ENCODE assay signal across 10 mouse cellular contexts in genomic region chr11:32216851-32217250, GRCm38 (mm10). TPM values are rescaled to one million over a fixed set of nuclear protein-coding genes. Genes with fewer than 3 reads are reported as not detected.
A peak's percentile ranks its signal among the peaks of the same experiment; 100 is the strongest.
DNase-seq lines count a peak whose midpoint lies in the region; ATAC-seq and TF ChIP-seq lines count a peak whose summit lies in the region.
"Had no signal": no experiment of that assay in that cellular context is flagged by ENCODE, and none has a peak within 500 bp of the region (broad histone marks: within the 10 kb centered on the region; RNA-seq: fewer than 3 reads in every experiment).

No protein-coding gene starts in this region.

- no peak overlapping the region for H3K27ac ChIP-seq in left cerebral cortex, adult 2 months
- H3K27ac ChIP-seq in limb, embryonic 10.5 days: peak overlapping the region; percentile 50; the same call in 1 of the 2 replicates
- H3K27ac ChIP-seq in midbrain, embryonic 14.5 days (replicated peaks; ENCODE audit: low read depth, low read length): no peak overlapping the region
- H3K27ac ChIP-seq in stomach, postnatal 0 days (replicated peaks): no peak overlapping the region
- H3K27ac ChIP-seq: embryonic facial prominence, embryonic 15.5 days; lung, embryonic 15.5 days had no signal

- no peaks in the 10 kb centered on the region for H3K9me3 ChIP-seq in limb, embryonic 10.5 days (replicated peaks)
- H3K9me3 ChIP-seq in midbrain, embryonic 14.5 days (ENCODE audit: control insufficient read depth, low read length): no peaks in the 10 kb centered on the region
- H3K9me3 ChIP-seq in stomach, postnatal 0 days (ENCODE audit: control insufficient read depth, low read length): no peaks in the 10 kb centered on the region
- H3K9me3 ChIP-seq: embryonic facial prominence, embryonic 15.5 days; lung, embryonic 15.5 days had no signal

- DNase-seq in left cerebral cortex, adult 2 months (ENCODE audit: extremely low spot score in 1 of 2, low spot score in 2 of 2): peak in 1 of 2 experiments; percentile 73
- no peak for DNase-seq in left cerebral cortex, adult 8-10 months (ENCODE audit: low spot score in 2 of 2)
- peak; percentile 92 for DNase-seq in R1 (ENCODE audit: low read depth, low spot score)
- DNase-seq in cerebellum, postnatal 14 days: peak; percentile 88 to 93
- DNase-seq in heart, adult 8-10 months (ENCODE audit: low spot score): peak; percentile 72
- DNase-seq in limb, embryonic 10.5 days (ENCODE audit: low spot score): peak; percentile 78
- DNase-seq in midbrain, embryonic 14.5 days: peak; percentile 92
- peak; percentile 79 for DNase-seq in stomach, postnatal 0 days (ENCODE audit: low spot score)

- intact Hi-C loops in left cerebral cortex, adult 2 months (cut with DNase I): loop anchor here (1.0 to 2.0 kb wide), 2 partner anchors 21 to 104 kb away; no protein-coding TSS in a partner anchor

- ATAC-seq in midbrain, embryonic 14.5 days (ENCODE audit: low FRiP score, low TSS enrichment): no peak
- peak; percentile 53 for ATAC-seq in stomach, postnatal 0 days (ENCODE audit: low FRiP score, low TSS enrichment)

- no peak overlapping the region for H3K4me3 ChIP-seq in left cerebral cortex, adult 2 months
- H3K4me3 ChIP-seq in limb, embryonic 10.5 days: no peak overlapping the region
- H3K4me3 ChIP-seq in midbrain, embryonic 14.5 days (replicated peaks; ENCODE audit: low read depth, low read length): no peak overlapping the region
- H3K4me3 ChIP-seq in stomach, postnatal 0 days (ENCODE audit: low read depth, low read length): no peak overlapping the region
- H3K4me3 ChIP-seq: embryonic facial prominence, embryonic 15.5 days; lung, embryonic 15.5 days had no signal

- H3K36me3 ChIP-seq in limb, embryonic 10.5 days: peaks cover 42% of the 10 kb centered on the region
- H3K36me3 ChIP-seq in midbrain, embryonic 14.5 days (ENCODE audit: control insufficient read depth, insufficient read depth, low read length): 0 out of 2 replicates have a peak, but pooled peaks cover 2% of the 10 kb centered on the region
- peaks cover 12% of the 10 kb centered on the region; the same call in 1 of the 2 replicates for H3K36me3 ChIP-seq in stomach, postnatal 0 days (ENCODE audit: control insufficient read depth, insufficient read depth, low read length)

- no peaks in the 10 kb centered on the region for H3K27me3 ChIP-seq in limb, embryonic 10.5 days (ENCODE audit: low read depth, poor library complexity, severe bottlenecking)
- no peaks in the 10 kb centered on the region; the same call in 1 of the 2 replicates for H3K27me3 ChIP-seq in midbrain, embryonic 14.5 days (ENCODE audit: control insufficient read depth, insufficient read depth, low read length)
- no peaks in the 10 kb centered on the region for H3K27me3 ChIP-seq in stomach, postnatal 0 days (ENCODE audit: control insufficient read depth, insufficient read depth, low read length)
- H3K27me3 ChIP-seq: embryonic facial prominence, embryonic 15.5 days; lung, embryonic 15.5 days had no signal

- peak; percentile 75 for TF ChIP-seq CTCF in left cerebral cortex, adult 2 months (IDR thresholded peaks at IDR 0.05)
- TF ChIP-seq CTCF in stomach, postnatal 0 days (IDR thresholded peaks at IDR 0.05; ENCODE audit: low read depth): peak; percentile 93

- 29% methylated on average over 8 of the region's 8 CpGs for WGBS in limb, embryonic 10.5 days
- 22% methylated on average over 8 of the region's 8 CpGs for WGBS in midbrain, embryonic 14.5 days
- WGBS in stomach, postnatal 0 days: 23% methylated on average over 8 of the region's 8 CpGs

- no peak for TF ChIP-seq EP300 in stomach, postnatal 0 days (optimal IDR thresholded peaks at IDR 0.05)

- H3K4me2 ChIP-seq in midbrain, embryonic 14.5 days (ENCODE audit: low read length): no peak overlapping the region
- no peak overlapping the region for H3K4me2 ChIP-seq in stomach, postnatal 0 days (replicated peaks; ENCODE audit: low read depth)
- H3K4me2 ChIP-seq: embryonic facial prominence, embryonic 15.5 days; lung, embryonic 15.5 days had no signal

- H3K9ac ChIP-seq in midbrain, embryonic 14.5 days (replicated peaks; ENCODE audit: low read length): no peak overlapping the region
- H3K9ac ChIP-seq in stomach, postnatal 0 days (ENCODE audit: low read length): no peak overlapping the region
- H3K9ac ChIP-seq: embryonic facial prominence, embryonic 15.5 days; lung, embryonic 15.5 days had no signal

- peaks cover 29% of the 10 kb centered on the region for H3K4me1 ChIP-seq in limb, embryonic 10.5 days
- 0 out of 2 replicates have a peak, but pooled peaks cover 3% of the 10 kb centered on the region for H3K4me1 ChIP-seq in midbrain, embryonic 14.5 days (ENCODE audit: control insufficient read depth, insufficient read depth, low read length)
- no peaks in the 10 kb centered on the region for H3K4me1 ChIP-seq in stomach, postnatal 0 days (replicated peaks; ENCODE audit: control insufficient read depth, insufficient read depth)

RNA-seq across cellular contexts. Expression of gene Rhbdf1, which starts 5.2 kb away (rescaled TPM):
- total RNA-seq in left cerebral cortex, adult 2 months (2021): 10 to 100 TPM; 13.9 to 14.4 TPM
- total RNA-seq in left cerebral cortex, adult 8-10 months (2022): 10 to 100 TPM in 2 of 4 experiments, 1 to 10 TPM in 2; 8.4 to 14.2 (median 10.1) TPM
- 10 to 100 TPM; 20.4 to 26.8 (median 23.0) TPM for total RNA-seq in heart, adult 8-10 months (2022)
- 28.1 and 31.1 TPM in 2 replicates for polyA plus RNA-seq in limb, embryonic 10.5 days (2016; fragmentation: Nextera tagmentation; extraction: Ambion mirVana)
- polyA plus RNA-seq in midbrain, embryonic 14.5 days (2014; fragmentation: Nextera tagmentation; extraction: Ambion mirVana): 15.3 and 17.5 TPM in 2 replicates
- polyA plus RNA-seq in stomach, postnatal 0 days (2015; fragmentation: Nextera tagmentation; extraction: Ambion mirVana): 35.8 and 38.5 TPM in 2 replicates

RNA-seq across cellular contexts. Expression of gene Mpg, which starts 9.5 kb away (rescaled TPM):
- total RNA-seq in left cerebral cortex, adult 2 months (2021): 10 to 100 TPM; 17.5 to 19.1 TPM
- 10 to 100 TPM; 19.3 to 22.4 (median 20.9) TPM for total RNA-seq in left cerebral cortex, adult 8-10 months (2022)
- 1 to 10 TPM; 5.5 to 7.7 (median 6.2) TPM for total RNA-seq in heart, adult 8-10 months (2022)
- 36.2 and 45.2 TPM in 2 replicates for polyA plus RNA-seq in limb, embryonic 10.5 days (2016; fragmentation: Nextera tagmentation; extraction: Ambion mirVana)
- polyA plus RNA-seq in midbrain, embryonic 14.5 days (2014; fragmentation: Nextera tagmentation; extraction: Ambion mirVana): 37.4 and 37.7 TPM in 2 replicates
- 19.9 and 22.1 TPM in 2 replicates for polyA plus RNA-seq in stomach, postnatal 0 days (2015; fragmentation: Nextera tagmentation; extraction: Ambion mirVana)

RNA-seq across cellular contexts. Expression of gene Snrnp25, which starts 11.6 kb away (rescaled TPM):
- 10 to 100 TPM; 19.2 to 24.6 TPM for total RNA-seq in left cerebral cortex, adult 2 months (2021)
- total RNA-seq in left cerebral cortex, adult 8-10 months (2022): 10 to 100 TPM; 20.8 to 22.5 (median 22.0) TPM
- total RNA-seq in heart, adult 8-10 months (2022): 10 to 100 TPM in 3 of 4 experiments, 1 to 10 TPM in 1; 9.7 to 14.0 (median 11.8) TPM
- polyA plus RNA-seq in limb, embryonic 10.5 days (2016; fragmentation: Nextera tagmentation; extraction: Ambion mirVana): 115 and 121 TPM in 2 replicates
- polyA plus RNA-seq in midbrain, embryonic 14.5 days (2014; fragmentation: Nextera tagmentation; extraction: Ambion mirVana): 46.7 and 54.9 TPM in 2 replicates
- 50.5 and 54.3 TPM in 2 replicates for polyA plus RNA-seq in stomach, postnatal 0 days (2015; fragmentation: Nextera tagmentation; extraction: Ambion mirVana)

RNA-seq across cellular contexts. Expression of gene Il9r, which starts 16.8 kb away (rescaled TPM):
- total RNA-seq in left cerebral cortex, adult 2 months (2021): not detected
- total RNA-seq in left cerebral cortex, adult 8-10 months (2022): not detected
- under 1 TPM in 3 of 4 experiments, not detected in 1; 0.05 to 0.40 (median 0.09) TPM for total RNA-seq in heart, adult 8-10 months (2022)
- not detected in 2 replicates for polyA plus RNA-seq in limb, embryonic 10.5 days (2016; fragmentation: Nextera tagmentation; extraction: Ambion mirVana)
- not detected in 2 replicates for polyA plus RNA-seq in midbrain, embryonic 14.5 days (2014; fragmentation: Nextera tagmentation; extraction: Ambion mirVana)
- 0.02 TPM in 1 of 2 replicates, not detected in the other for polyA plus RNA-seq in stomach, postnatal 0 days (2015; fragmentation: Nextera tagmentation; extraction: Ambion mirVana)

RNA-seq across cellular contexts. Expression of gene Nprl3, which starts 50.7 kb away (rescaled TPM):
- 10 to 100 TPM; 45.2 to 52.2 TPM for total RNA-seq in left cerebral cortex, adult 2 months (2021)
- 10 to 100 TPM; 55.3 to 63.7 (median 60.5) TPM for total RNA-seq in left cerebral cortex, adult 8-10 months (2022)
- 10 to 100 TPM; 27.3 to 29.9 (median 28.3) TPM for total RNA-seq in heart, adult 8-10 months (2022)
- polyA plus RNA-seq in limb, embryonic 10.5 days (2016; fragmentation: Nextera tagmentation; extraction: Ambion mirVana): 43.7 and 51.8 TPM in 2 replicates
- 33.6 and 36.9 TPM in 2 replicates for polyA plus RNA-seq in midbrain, embryonic 14.5 days (2014; fragmentation: Nextera tagmentation; extraction: Ambion mirVana)
- 28.0 and 28.2 TPM in 2 replicates for polyA plus RNA-seq in stomach, postnatal 0 days (2015; fragmentation: Nextera tagmentation; extraction: Ambion mirVana)

Comparison
In these comparisons a context has a peak if more than half of its experiments do, and no peak if none do; other contexts are left out.
1. DNase-seq: peak in R1 (single experiment), cerebellum, postnatal 14 days (2 of 2), heart, adult 8-10 months (single experiment), limb, embryonic 10.5 days (single experiment), midbrain, embryonic 14.5 days (single experiment) and stomach, postnatal 0 days (single experiment); none in left cerebral cortex, adult 8-10 months (0 of 2).